Mouse (Mus musculus): Measurements from ENCODE around the gene Glrx2.
"Not testable (repeated sequence)": the region's sequence is repeated elsewhere in the genome, so short reads cannot be mapped to it uniquely, and the experiment has no call there.

The Glrx2 gene

DNA sequence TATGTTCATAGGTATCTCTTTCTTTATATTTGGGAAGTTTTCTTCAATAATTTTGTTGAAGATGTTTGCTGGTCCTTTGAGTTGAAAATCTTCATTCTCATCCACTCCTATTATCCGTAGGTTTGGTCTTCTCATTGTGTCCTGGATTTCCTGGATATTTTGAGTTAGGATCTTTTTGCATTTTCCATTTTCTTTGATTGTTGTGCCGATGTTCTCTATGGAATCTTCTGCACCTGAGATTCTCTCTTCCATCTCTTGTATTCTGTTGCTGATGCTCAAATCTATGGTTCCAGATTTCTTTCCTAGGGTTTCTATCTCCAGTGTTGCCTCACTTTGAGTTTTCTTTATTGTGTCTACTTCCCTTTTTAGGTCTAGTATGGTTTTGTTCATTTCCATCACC lies at the start of gene Glrx2:
Gene Glrx2, plus strand, starts transcription at position 301 of the 400 bp plus-strand sequence.
- H3K4me1 ChIP-seq (replicated peaks; ENCODE audit: low read depth, low read length); H3K4me3 ChIP-seq (replicated peaks; ENCODE audit: low read length); H3K27me3 ChIP-seq (ENCODE audit: insufficient read depth, low read length); H3K9me3 ChIP-seq (ENCODE audit: low read length); H3K36me3 ChIP-seq (ENCODE audit: insufficient read depth, low read length): not testable (repeated sequence)

DNA sequence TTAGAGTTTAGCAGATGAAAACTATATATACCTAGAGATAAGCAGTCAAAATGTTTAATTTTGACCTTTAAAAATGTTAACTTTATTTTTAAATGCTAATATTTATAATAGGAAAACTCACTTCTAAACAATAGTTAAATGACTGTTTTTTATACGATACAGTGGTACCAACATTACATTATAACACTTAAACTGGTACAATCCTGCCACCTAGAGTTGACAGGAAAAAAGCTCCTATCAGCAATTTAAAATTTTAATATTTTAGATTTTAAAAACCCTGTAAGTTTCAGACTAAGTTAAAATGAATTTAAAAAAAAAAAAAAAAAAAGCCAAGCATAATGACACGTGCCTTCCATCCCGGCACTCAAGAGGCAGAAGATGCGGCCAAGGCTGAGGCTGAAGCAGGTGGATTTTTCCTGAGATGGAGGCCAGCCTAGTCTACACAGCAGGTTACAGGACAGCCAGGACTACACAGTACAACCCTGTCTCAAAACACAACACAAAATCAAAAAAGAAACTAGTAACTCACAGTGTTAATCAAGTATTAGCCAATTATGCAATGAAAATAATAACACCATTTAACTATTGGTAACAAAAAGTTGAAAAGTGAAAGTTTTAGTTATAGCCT lies 40.3 kb upstream of the Glrx2 start:
- H3K4me3 ChIP-seq (replicated peaks; ENCODE audit: low read length), result no peak overlapping the region
- no peaks in the 10 kb centered on the region for H3K9me3 ChIP-seq (ENCODE audit: low read length)
- H3K36me3 ChIP-seq (ENCODE audit: insufficient read depth, low read length), result peaks cover 69% of the 10 kb centered on the region
- no peak for TF ChIP-seq NANOG (IDR thresholded peaks at IDR 0.05; ENCODE audit: borderline replicate concordance, low read length)
- TF ChIP-seq CTCF (conservative IDR thresholded peaks at IDR 0.05; ENCODE audit: low read length), result no peak
- no peak for TF ChIP-seq POU5F1 (IDR thresholded peaks at IDR 0.05; ENCODE audit: borderline replicate concordance, low read length)
- no peaks in the 10 kb centered on the region for H3K27me3 ChIP-seq (ENCODE audit: insufficient read depth, low read length)
- 0 out of 2 replicates have a peak, but pooled peaks cover 7% of the 10 kb centered on the region for H3K4me1 ChIP-seq (replicated peaks; ENCODE audit: low read depth, low read length)

DNA sequence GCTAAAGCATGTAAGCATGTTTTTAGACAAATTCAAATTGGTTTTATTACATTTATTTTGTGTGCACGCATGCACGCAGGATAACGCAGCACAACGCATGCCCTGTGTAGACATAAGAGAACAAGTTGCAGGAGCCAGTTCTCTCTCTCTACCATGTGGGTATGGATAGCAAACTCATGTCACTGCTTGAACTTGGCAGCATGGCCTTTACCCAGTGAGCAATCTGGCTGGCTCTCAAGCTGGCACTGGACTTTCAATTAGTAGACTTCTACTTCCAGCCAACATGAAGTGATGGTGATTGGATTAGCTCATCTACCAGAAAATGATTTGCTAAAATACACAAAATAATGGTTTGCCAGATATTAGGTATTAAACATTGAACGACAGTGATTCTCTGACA lies 35.0 kb upstream of the Glrx2 start:
- 0 out of 2 replicates have a peak, but pooled peaks cover 3% of the 10 kb centered on the region for H3K4me1 ChIP-seq (replicated peaks; ENCODE audit: low read depth, low read length)
- H3K27me3 ChIP-seq (ENCODE audit: insufficient read depth, low read length), result no peaks in the 10 kb centered on the region
- H3K36me3 ChIP-seq (ENCODE audit: insufficient read depth, low read length), result peaks cover 70% of the 10 kb centered on the region
- TF ChIP-seq POU5F1 (IDR thresholded peaks at IDR 0.05; ENCODE audit: borderline replicate concordance, low read length), result no peak
- TF ChIP-seq NANOG (IDR thresholded peaks at IDR 0.05; ENCODE audit: borderline replicate concordance, low read length), result no peak
- no peak for TF ChIP-seq CTCF (conservative IDR thresholded peaks at IDR 0.05; ENCODE audit: low read length)
- no peaks in the 10 kb centered on the region for H3K9me3 ChIP-seq (ENCODE audit: low read length)
- H3K4me3 ChIP-seq (replicated peaks; ENCODE audit: low read length), result no peak overlapping the region

DNA sequence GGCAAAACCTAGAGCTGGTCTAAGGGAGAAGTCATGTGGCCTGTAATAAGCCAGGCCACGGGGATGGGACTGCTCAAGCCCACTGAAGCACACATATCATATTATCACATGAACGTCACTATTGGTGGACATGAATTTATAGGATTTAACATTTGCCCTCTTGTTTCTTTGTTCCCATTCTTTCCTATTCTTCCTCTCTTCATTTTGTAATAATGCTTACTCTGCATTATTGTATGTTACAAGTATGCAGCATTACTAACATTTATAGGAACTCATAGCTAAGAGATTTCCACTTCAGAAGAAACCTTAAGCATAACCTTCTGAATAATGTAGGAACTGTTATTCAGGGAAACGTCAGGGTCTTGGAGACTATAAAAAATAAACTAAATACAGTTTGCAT lies 31.3 kb upstream of the Glrx2 start:
- H3K9me3 ChIP-seq (ENCODE audit: low read length), result no peaks in the 10 kb centered on the region
- H3K4me1 ChIP-seq (replicated peaks; ENCODE audit: low read depth, low read length), result no peaks in the 10 kb centered on the region
- peaks cover 74% of the 10 kb centered on the region for H3K36me3 ChIP-seq (ENCODE audit: insufficient read depth, low read length)
- no peak overlapping the region for H3K4me3 ChIP-seq (replicated peaks; ENCODE audit: low read length)
- no peaks in the 10 kb centered on the region for H3K27me3 ChIP-seq (ENCODE audit: insufficient read depth, low read length)
- TF ChIP-seq CTCF (conservative IDR thresholded peaks at IDR 0.05; ENCODE audit: low read length) (no peak), POU5F1 (IDR thresholded peaks at IDR 0.05; ENCODE audit: borderline replicate concordance, low read length) (no peak), NANOG (IDR thresholded peaks at IDR 0.05; ENCODE audit: borderline replicate concordance, low read length) (no peak)

DNA sequence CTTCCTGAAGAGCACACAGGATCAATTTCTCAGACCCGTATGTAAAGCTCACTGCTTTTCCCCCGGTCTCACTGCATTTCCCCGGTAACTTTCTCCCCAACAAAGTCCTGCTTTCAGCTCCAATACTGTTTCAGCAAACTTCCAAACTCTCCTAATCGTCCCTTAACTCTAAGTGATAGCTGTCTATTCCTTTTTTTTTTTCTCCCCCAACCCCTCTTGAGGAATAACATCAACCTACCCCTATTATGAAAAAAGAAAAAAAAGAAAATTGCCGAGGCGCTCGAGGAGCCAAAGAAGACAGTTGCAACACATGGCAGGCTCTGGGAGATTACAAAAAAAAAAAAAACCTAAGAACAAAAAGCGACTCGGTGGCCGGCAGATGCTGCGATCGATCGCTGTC lies 14.4 kb upstream of the Glrx2 start:
- TF ChIP-seq NANOG (IDR thresholded peaks at IDR 0.05; ENCODE audit: borderline replicate concordance, low read length) (no peak), CTCF (conservative IDR thresholded peaks at IDR 0.05; ENCODE audit: low read length) (no peak), POU5F1 (IDR thresholded peaks at IDR 0.05; ENCODE audit: borderline replicate concordance, low read length) (no peak)
- H3K27me3 ChIP-seq (ENCODE audit: insufficient read depth, low read length), result peaks cover 4% of the 10 kb centered on the region; the same call in 1 of the 2 replicates
- H3K4me1 ChIP-seq (replicated peaks; ENCODE audit: low read depth, low read length), result peaks cover 28% of the 10 kb centered on the region
- peaks cover 26% of the 10 kb centered on the region for H3K36me3 ChIP-seq (ENCODE audit: insufficient read depth, low read length)
- no peaks in the 10 kb centered on the region for H3K9me3 ChIP-seq (ENCODE audit: low read length)
- H3K4me3 ChIP-seq (replicated peaks; ENCODE audit: low read length), result peak overlapping the region; percentile 99

DNA sequence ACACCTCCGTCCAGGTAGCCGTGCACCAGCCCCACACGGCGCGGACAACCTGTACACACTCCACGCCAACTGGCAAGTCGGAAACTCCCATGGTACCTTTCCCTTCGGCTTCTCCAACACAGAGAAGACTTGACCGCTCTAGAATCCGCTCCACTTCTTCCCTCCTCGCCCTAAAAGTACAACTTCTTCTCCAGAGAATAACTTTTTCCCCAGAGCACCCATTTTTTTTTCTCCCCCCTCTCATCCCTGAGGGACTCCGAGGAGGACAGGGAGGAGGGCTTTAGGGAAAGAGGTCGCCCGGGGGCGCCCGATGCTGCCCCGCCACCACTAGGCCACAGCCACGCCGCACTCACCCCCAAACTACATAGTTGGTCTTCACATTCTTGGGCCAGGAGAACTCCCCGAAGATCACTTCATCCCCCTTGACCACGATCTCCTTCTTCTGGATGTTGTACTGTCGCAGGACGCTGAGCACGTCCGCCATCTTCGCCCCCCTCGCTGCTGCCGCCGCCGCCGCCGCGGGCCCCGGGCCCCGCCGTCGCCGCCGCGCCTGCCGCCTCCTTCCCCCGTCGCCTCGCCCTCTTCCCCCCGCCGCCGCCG lies 13.9 kb upstream of the Glrx2 start:
- peaks cover 21% of the 10 kb centered on the region for H3K36me3 ChIP-seq (ENCODE audit: insufficient read depth, low read length)
- H3K9me3 ChIP-seq (ENCODE audit: low read length), result no peaks in the 10 kb centered on the region
- H3K4me1 ChIP-seq (replicated peaks; ENCODE audit: low read depth, low read length), result peaks cover 24% of the 10 kb centered on the region
- peaks cover 4% of the 10 kb centered on the region; the same call in 1 of the 2 replicates for H3K27me3 ChIP-seq (ENCODE audit: insufficient read depth, low read length)
- TF ChIP-seq POU5F1 (IDR thresholded peaks at IDR 0.05; ENCODE audit: borderline replicate concordance, low read length), result no peak
- no peak for TF ChIP-seq CTCF (conservative IDR thresholded peaks at IDR 0.05; ENCODE audit: low read length)
- TF ChIP-seq NANOG (IDR thresholded peaks at IDR 0.05; ENCODE audit: borderline replicate concordance, low read length), result no peak
- H3K4me3 ChIP-seq (replicated peaks; ENCODE audit: low read length), result peak overlapping the region; percentile 99

DNA sequence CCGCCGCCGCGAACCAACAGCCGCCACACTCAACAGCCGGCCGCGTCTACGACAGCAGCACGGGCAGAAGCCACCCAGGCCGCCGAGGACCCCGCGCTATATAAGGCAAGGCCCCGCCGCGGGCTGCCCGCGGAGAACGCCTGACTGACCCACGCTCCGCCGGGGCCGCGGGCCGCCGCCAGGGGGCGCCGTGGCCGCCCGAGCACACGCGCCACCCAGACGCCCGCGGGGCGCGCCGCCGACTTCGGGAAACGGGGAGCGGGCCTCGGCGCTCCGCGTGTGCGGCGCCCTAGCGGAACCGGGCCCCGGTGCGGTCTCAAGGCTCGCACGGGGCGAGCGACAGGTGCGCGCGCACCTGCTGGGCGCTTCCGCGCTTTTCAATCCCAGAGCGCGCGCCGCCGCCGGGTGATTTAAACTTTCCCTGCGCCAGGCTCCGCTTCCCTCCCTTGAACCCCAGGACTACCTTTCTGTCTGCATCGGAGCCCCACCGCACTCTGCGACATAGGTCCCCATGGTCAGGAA lies 13.3 kb upstream of the Glrx2 start, which contains the start of gene Cdc73:
Gene Cdc73, minus strand, starts transcription at position 153 of the 522 bp plus-strand sequence.
- peaks cover 24% of the 10 kb centered on the region for H3K4me1 ChIP-seq (replicated peaks; ENCODE audit: low read depth, low read length)
- TF ChIP-seq POU5F1 (IDR thresholded peaks at IDR 0.05; ENCODE audit: borderline replicate concordance, low read length), result no peak
- TF ChIP-seq NANOG (IDR thresholded peaks at IDR 0.05; ENCODE audit: borderline replicate concordance, low read length), result no peak
- no peak for TF ChIP-seq CTCF (conservative IDR thresholded peaks at IDR 0.05; ENCODE audit: low read length)
- H3K9me3 ChIP-seq (ENCODE audit: low read length), result no peaks in the 10 kb centered on the region
- peaks cover 4% of the 10 kb centered on the region; the same call in 1 of the 2 replicates for H3K27me3 ChIP-seq (ENCODE audit: insufficient read depth, low read length)
- peaks cover 18% of the 10 kb centered on the region for H3K36me3 ChIP-seq (ENCODE audit: insufficient read depth, low read length)
- peak within 1 kb of the TSS; percentile 99 for H3K4me3 ChIP-seq (replicated peaks; ENCODE audit: low read length)

DNA sequence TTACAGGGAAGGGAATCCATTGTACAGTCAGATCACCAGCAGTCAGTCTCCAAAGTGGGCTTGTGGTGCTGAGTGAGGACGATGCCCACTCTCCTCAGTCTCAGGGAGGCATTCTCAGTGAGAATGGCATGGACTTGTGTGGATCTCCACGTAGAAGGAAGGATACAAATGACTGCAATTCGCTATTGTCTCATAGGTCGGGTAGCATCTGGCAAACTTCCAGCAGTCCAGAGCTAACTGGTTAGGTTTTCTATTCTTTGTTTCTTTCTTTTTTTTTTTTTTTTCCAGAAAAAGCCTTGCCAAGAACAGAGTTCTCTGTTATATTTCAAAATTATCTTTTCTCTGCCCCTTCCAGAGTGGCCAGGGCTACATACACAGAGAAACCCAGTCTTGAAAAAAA lies 9.1 kb upstream of the Glrx2 start:
- peaks cover 9% of the 10 kb centered on the region for H3K4me1 ChIP-seq (replicated peaks; ENCODE audit: low read depth, low read length)
- no peak overlapping the region for H3K4me3 ChIP-seq (replicated peaks; ENCODE audit: low read length)
- H3K9me3 ChIP-seq (ENCODE audit: low read length), result no peaks in the 10 kb centered on the region
- H3K36me3 ChIP-seq (ENCODE audit: insufficient read depth, low read length), result no peaks in the 10 kb centered on the region
- peaks cover 8% of the 10 kb centered on the region; the same call in 1 of the 2 replicates for H3K27me3 ChIP-seq (ENCODE audit: insufficient read depth, low read length)
- TF ChIP-seq POU5F1 (IDR thresholded peaks at IDR 0.05; ENCODE audit: borderline replicate concordance, low read length) (no peak), NANOG (IDR thresholded peaks at IDR 0.05; ENCODE audit: borderline replicate concordance, low read length) (no peak), CTCF (conservative IDR thresholded peaks at IDR 0.05; ENCODE audit: low read length) (no peak)
